Mouse (Mus musculus) E14TG2a.4 (cell line): Measurements from ENCODE around the gene Pgpep1l.

Experiments
- CTCF ChIP-seq: conservative IDR thresholded peaks from 2 replicates; pipeline ENCODE4 v1.5.1; 2014; ENCODE audit warnings: low read length
- NANOG ChIP-seq: IDR thresholded peaks from 2 replicates; pipeline ENCODE4 v1.6.1; 2014; ENCODE audit warnings: borderline replicate concordance, low read length, mixed read lengths
- POU5F1 ChIP-seq: IDR thresholded peaks from 2 replicates; pipeline ENCODE4 v1.6.1; 2014; ENCODE audit warnings: low read length, borderline replicate concordance

DNA sequence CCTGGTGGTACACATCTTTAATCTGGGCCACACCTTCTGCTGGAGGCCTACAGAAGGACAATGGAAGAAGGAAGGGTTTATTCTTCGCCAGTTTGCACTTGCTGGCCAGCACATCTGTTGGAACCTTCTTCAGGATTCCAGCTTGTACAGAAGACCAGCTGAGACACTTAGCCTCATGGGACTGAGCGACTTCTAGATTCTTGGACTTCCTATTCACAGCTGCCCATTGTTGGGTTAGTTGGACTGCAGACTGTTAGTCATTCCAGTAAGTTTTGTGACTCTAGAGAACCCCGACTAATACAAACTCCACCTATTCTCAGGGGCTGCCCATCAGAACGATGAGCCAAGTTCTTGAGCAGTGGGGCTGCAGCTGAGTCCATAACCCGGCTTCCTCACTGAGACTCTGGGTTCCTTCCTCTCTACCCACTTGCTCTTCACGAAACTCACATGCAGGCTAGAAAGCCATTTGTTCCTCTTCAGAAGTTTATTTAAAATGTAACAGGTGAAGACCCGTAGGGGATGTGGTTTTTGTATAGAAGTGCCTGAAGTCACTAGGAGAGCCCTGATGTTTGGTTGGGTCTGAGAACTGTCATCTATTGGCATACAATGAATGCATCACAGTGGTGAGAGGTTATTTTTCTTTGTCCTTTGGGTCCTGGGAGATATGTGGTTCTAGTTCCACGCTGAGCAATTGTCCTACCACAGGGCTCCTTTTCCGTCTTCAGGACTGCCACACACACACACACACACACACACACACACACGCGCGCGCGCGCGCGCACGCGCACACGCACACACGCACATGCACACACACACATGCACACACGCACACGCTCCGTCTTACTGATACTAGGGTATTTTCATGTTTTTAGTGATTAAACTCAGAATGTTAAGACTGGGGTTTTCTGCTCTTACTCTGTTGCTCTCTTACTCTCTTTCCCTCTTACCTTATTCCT lies 22.8 kb upstream of the Pgpep1l start:
- TF ChIP-seq CTCF, result no peak
- no peak for TF ChIP-seq POU5F1
- TF ChIP-seq NANOG, result no peak
